Mouse (Mus musculus): ENCODE results near the gene Mobp. TPM values are rescaled to one million over a fixed set of nuclear protein-coding genes. Genes with fewer than 3 reads are reported as not detected.

The Mobp gene
- polyA plus RNA-seq, 1 experiment from 2014 or later: not detected

DNA sequence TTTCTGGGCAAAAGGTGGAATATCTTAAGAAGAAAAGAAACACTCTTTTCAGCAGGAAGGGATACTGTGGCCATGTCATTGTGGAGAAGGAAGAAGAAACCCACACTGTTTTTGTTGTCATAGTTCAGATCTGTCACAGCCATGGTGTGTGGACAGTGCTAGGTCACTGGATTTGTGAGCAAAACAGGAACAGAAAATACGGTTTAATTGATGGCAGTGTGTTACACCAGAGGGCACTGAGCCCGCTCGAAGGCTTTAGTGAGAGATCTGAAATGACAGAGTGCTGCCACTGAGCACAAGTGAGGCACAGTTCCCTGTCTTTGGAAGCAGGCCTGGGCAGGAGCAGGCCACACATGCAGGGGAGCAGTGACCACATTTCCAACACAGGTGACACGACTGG, 31.3 kb upstream of the Mobp start:
- no peak for ATAC-seq (ENCODE audit: low FRiP score, low read depth)
- Histone ChIP-seq H3K4me1 (no peaks in the 10 kb centered on the region), H3K4me2 (replicated peaks) (no peak overlapping the region), H3K4me3 (no peak overlapping the region), H3K9ac (peak overlapping the region; percentile 13; the same call in 1 of the 2 replicates), H3K27ac (no peak overlapping the region), H3K27me3 (no peaks in the 10 kb centered on the region), H3K36me3 (peaks cover 61% of the 10 kb centered on the region), H3K9me3 (no peaks in the 10 kb centered on the region)
- WGBS: 87% methylated on average over 4 of the region's 4 CpGs

DNA sequence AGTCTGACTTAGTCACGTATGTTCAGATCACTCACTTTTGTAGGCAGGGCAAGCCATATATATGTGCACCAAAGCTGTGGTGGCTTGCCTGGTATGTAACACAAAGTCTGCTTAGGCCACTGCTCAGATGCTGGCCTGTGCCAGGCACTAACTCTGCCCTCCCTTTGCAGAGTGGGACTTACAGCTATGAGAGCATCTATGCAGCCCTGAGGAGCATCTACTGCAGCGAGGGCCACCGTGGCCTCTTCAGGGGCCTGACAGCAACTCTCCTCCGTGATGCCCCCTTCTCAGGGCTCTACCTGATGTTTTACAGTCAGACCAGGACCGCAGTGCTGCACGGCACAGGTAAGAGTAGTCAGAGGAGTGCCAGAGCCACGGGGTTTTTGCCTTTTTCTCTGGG, 29.0 kb upstream of the Mobp start:
- H3K36me3 ChIP-seq: peaks cover 74% of the 10 kb centered on the region
- no peaks in the 10 kb centered on the region for H3K9me3 ChIP-seq
- H3K27ac ChIP-seq: no peak overlapping the region
- H3K4me3 ChIP-seq: no peak overlapping the region
- WGBS: 91% methylated on average over 7 of the region's 7 CpGs
- no peaks in the 10 kb centered on the region for H3K4me1 ChIP-seq
- H3K4me2 ChIP-seq (replicated peaks): no peak overlapping the region
- no peaks in the 10 kb centered on the region for H3K27me3 ChIP-seq
- no peak overlapping the region for H3K9ac ChIP-seq
- no peak for ATAC-seq (ENCODE audit: low FRiP score, low read depth)

DNA sequence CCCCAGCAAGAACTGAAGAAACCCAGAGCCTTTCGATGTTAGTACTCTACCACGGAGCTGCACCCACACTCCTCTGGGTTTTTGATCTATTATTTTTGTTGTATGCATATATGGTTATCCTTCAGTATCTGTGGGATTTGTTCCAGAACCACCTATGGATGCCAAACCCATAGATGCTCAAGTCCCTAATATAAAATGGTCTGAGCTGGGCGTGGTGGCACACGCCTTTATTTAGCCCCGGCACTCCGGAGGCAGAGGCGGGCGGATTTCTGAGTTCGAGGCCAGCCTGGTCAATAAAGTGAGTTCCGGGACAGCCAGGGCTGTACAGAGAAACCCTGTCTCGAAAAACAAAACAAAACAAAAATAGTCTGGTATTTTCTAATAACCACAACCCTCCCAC, 22.6 kb upstream of the Mobp start:
- WGBS: 55% methylated on average over 11 of the region's 11 CpGs
- peak overlapping the region; percentile 39 for H3K4me3 ChIP-seq
- H3K9me3 ChIP-seq: no peaks in the 10 kb centered on the region

DNA sequence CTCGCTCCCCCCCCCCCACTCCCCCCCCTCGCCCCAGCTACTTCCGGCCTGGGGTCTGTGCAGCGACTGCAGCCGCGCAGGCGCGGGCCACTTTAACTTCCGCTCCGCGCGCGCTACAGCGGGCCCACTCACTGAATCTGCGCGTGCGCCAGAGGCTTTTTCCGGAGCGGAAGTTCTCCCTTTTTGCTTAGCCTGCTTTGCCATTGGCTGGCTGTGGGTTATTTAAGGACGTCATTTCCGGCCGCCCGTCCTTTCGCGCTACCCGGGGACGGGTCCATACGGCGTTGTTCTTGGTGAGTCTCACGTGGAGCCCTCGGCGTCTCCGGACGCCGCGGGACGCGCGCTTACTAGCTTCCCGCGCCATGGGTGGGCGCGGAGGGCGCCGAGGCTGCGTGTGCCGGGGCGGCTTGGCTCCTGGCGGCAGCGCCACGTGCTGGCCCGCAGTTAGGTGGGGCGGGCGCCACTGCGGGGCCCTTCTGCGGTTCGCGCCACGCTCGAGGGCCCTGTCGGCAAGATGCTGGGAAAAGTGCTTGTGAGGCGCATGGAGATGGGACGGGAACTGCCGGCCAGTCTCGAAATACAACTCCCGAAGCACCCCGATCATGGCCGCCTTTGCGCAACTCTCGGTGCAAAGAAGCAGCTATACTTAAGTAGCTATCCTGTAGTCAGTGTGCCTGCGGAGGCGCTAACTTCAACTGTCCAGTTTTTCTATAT, 21.8 kb upstream of the Mobp start, which contains the start of gene Rpsa:
Rpsa (plus strand) TSS at position 152 of the 714 bp plus-strand sequence.
- Histone ChIP-seq H3K27me3 (no peaks in the 10 kb centered on the region), H3K4me3 (peak within 1 kb of the TSS; percentile 100), H3K4me1 (peaks cover 15% of the 10 kb centered on the region), H3K9ac (peak within 1 kb of the TSS; percentile 100), H3K27ac (peak within 1 kb of the TSS; percentile 89), H3K36me3 (peaks cover 59% of the 10 kb centered on the region), H3K9me3 (no peaks in the 10 kb centered on the region), H3K4me2 (replicated peaks) (peak within 1 kb of the TSS; percentile 84)
- peak; percentile 97 for ATAC-seq (ENCODE audit: low FRiP score, low read depth)
- WGBS: under 1% methylated on average over 72 of the region's 72 CpGs

More for the DNA sequence above, 22.6 kb upstream of the Mobp start:
- Histone ChIP-seq H3K36me3 (peaks cover 57% of the 10 kb centered on the region), H3K4me1 (peaks cover 15% of the 10 kb centered on the region), H3K27ac (peak overlapping the region; percentile 71; the same call in 1 of the 2 replicates), H3K9ac (peak overlapping the region; percentile 64), H3K4me2 (replicated peaks) (peak overlapping the region; percentile 59), H3K27me3 (no peaks in the 10 kb centered on the region)
- peak; percentile 9; the same call in 1 of the 2 replicates for ATAC-seq (ENCODE audit: low FRiP score, low read depth)

DNA sequence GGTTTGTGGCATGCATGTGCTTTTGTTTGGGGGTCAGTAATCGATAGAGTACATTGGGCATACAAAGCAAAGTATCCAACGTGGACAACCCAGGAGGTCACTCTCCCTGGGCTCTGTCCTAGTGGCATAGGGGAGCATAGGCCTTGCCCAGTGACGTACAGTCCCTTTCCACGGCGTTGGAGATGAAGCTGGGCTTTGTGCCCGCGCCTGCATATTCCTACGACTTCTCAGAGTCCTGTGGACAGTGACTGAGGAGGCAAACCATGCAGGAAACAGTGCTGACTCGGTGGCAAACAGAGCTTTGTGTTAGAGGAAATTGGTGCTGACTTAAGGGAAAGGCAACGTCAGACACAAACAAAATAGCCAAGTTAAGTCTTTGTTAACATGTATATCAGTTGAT, 20.2 kb upstream of the Mobp start:
- Histone ChIP-seq H3K27ac (no peak overlapping the region), H3K27me3 (no peaks in the 10 kb centered on the region), H3K36me3 (peaks cover 49% of the 10 kb centered on the region), H3K4me3 (peak overlapping the region; percentile 100), H3K4me2 (replicated peaks) (peak overlapping the region; percentile 84), H3K9ac (peak overlapping the region; percentile 100), H3K9me3 (no peaks in the 10 kb centered on the region), H3K4me1 (peaks cover 15% of the 10 kb centered on the region)
- 77% methylated on average over 10 of the region's 10 CpGs for WGBS
- no peak for ATAC-seq (ENCODE audit: low FRiP score, low read depth)

- peaks cover 46% of the 10 kb centered on the region for H3K36me3 ChIP-seq
- H3K4me2 ChIP-seq (replicated peaks): no peak overlapping the region
- no peak overlapping the region for H3K4me3 ChIP-seq
- H3K27me3 ChIP-seq: no peaks in the 10 kb centered on the region
- no peak overlapping the region for H3K27ac ChIP-seq
- ATAC-seq (ENCODE audit: low FRiP score, low read depth): no peak
- WGBS: 83% methylated on average over 3 of the region's 3 CpGs
- peaks cover 15% of the 10 kb centered on the region for H3K4me1 ChIP-seq
- no peaks in the 10 kb centered on the region for H3K9me3 ChIP-seq
- no peak overlapping the region for H3K9ac ChIP-seq
These were observed 17.7 kb upstream of the Mobp start for GRCm38 (mm10) chr9:120131784-120132288.

DNA sequence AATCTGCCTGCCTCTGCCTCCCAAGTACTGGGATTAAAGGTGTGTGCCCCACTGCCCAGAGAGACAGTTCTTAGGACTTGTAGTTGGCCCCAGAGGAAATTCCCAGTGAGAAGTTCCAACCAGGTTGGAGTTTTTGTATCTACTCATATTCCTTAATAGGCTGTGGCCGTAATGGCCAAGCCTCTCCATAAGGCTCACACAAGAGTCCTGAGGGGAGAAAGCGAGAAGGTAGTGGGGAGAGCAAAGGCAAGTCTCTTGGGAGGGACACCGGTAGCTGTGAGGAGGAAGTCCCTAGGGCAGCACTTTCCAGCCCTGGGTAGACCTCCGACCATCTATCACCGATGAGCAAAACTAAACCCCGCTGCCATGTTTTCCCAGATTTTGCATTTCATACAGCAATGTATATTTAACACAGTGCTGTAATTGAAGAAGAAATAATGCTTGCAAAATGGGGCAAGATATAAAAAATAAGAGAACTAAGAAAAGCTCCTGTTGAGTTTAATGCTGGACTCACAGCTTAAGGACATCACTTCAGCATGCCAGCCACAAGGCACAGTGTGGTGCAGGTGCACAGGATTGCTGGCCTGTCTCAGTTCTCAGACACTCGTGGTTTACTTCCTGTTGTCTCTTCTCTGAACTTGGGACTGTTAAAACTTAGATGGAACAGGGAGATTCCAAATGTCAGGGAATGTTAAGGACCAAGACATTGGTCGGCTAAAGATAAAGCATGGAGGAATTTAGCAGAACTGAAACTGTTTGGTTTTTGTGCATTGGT, 16.3 kb upstream of the Mobp start:
- H3K9me3 ChIP-seq: no peaks in the 10 kb centered on the region
- no peak for ATAC-seq (ENCODE audit: low FRiP score, low read depth)
- WGBS: 33% methylated on average over 8 of the region's 8 CpGs
- H3K4me3 ChIP-seq: no peak overlapping the region
- no peaks in the 10 kb centered on the region for H3K27me3 ChIP-seq
- no peak overlapping the region for H3K4me2 ChIP-seq (replicated peaks)
- no peak overlapping the region for H3K9ac ChIP-seq
- H3K36me3 ChIP-seq: peaks cover 46% of the 10 kb centered on the region
- no peak overlapping the region for H3K27ac ChIP-seq
- H3K4me1 ChIP-seq: peaks cover 15% of the 10 kb centered on the region

GRCm38 (mm10) chr9:120133755-120134475, 15.6 kb upstream of the Mobp start:
- peaks cover 41% of the 10 kb centered on the region for H3K36me3 ChIP-seq
- WGBS: 46% methylated on average over 6 of the region's 6 CpGs
- H3K4me2 ChIP-seq (replicated peaks): no peak overlapping the region
- H3K4me3 ChIP-seq: no peak overlapping the region
- no peak overlapping the region for H3K9ac ChIP-seq
- ATAC-seq (ENCODE audit: low FRiP score, low read depth): no peak
- peak overlapping the region; percentile 22; the same call in 1 of the 2 replicates for H3K27ac ChIP-seq
- no peaks in the 10 kb centered on the region for H3K27me3 ChIP-seq
- H3K4me1 ChIP-seq: peaks cover 10% of the 10 kb centered on the region
- no peaks in the 10 kb centered on the region for H3K9me3 ChIP-seq

- Histone ChIP-seq H3K4me2 (replicated peaks) (no peak overlapping the region), H3K9ac (no peak overlapping the region), H3K27ac (no peak overlapping the region), H3K27me3 (no peaks in the 10 kb centered on the region), H3K9me3 (no peaks in the 10 kb centered on the region), H3K4me3 (no peak overlapping the region), H3K36me3 (peaks cover 34% of the 10 kb centered on the region), H3K4me1 (peaks cover 2% of the 10 kb centered on the region; the same call in 1 of the 2 replicates)
- no peak for ATAC-seq (ENCODE audit: low FRiP score, low read depth)
- 78% methylated on average over 13 of the region's 13 CpGs for WGBS
These were observed 14.9 kb upstream of the Mobp start for GRCm38 (mm10) chr9:120134529-120135160.

DNA sequence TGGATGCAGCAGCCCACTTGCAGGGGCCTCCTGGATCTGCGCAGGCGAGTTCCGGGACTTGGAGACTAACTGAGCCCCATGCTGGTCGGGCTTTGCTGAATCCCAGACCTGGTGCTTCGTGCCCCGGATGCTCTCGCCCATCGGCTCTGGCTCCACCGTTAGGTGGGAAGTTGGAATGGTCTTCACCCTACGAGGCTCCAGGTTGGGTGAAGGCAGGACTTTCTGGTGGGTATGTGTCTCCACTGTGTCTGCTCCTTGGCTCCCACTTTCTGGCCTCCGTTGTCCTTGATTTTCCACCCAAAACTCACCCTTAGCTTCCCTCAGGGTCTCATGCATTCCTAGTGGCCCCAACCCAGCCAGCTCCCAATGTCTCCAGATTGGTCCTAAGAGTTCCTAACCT, 14.1 kb upstream of the Mobp start:
- H3K4me3 ChIP-seq: no peak overlapping the region
- H3K4me2 ChIP-seq (replicated peaks): no peak overlapping the region
- peaks cover 26% of the 10 kb centered on the region for H3K36me3 ChIP-seq
- no peaks in the 10 kb centered on the region for H3K4me1 ChIP-seq
- no peak for ATAC-seq (ENCODE audit: low FRiP score, low read depth)
- H3K27me3 ChIP-seq: no peaks in the 10 kb centered on the region
- WGBS: 89% methylated on average over 11 of the region's 11 CpGs
- no peaks in the 10 kb centered on the region for H3K9me3 ChIP-seq
- no peak overlapping the region for H3K9ac ChIP-seq
- no peak overlapping the region for H3K27ac ChIP-seq

GRCm38 (mm10) chr9:120140652-120141051, 8.9 kb upstream of the Mobp start:
- WGBS: 8% methylated on average over 4 of the region's 4 CpGs
- H3K27me3 ChIP-seq: no peaks in the 10 kb centered on the region
- no peaks in the 10 kb centered on the region for H3K4me1 ChIP-seq
- ATAC-seq (ENCODE audit: low FRiP score, low read depth): 0 out of 2 replicates have a peak, but pooled peaks have one; percentile 44
- H3K9me3 ChIP-seq: no peaks in the 10 kb centered on the region
- H3K36me3 ChIP-seq: no peaks in the 10 kb centered on the region
- H3K4me3 ChIP-seq: no peak overlapping the region
- no peak overlapping the region for H3K27ac ChIP-seq
- no peak overlapping the region for H3K4me2 ChIP-seq (replicated peaks)
- no peak overlapping the region for H3K9ac ChIP-seq
